Mouse (Mus musculus): ENCODE measurements around the gene Gm11985.

- no peak for TF ChIP-seq CTCF (IDR thresholded peaks at IDR 0.05; ENCODE audit: low read depth)
- no peak for TF ChIP-seq EP300 (IDR thresholded peaks at IDR 0.05; ENCODE audit: low read depth)
Observed at GRCm38 (mm10) chr11:7214342-7214660, 25.9 kb upstream of the Gm11985 start.
